Mouse (Mus musculus): Measurements from ENCODE around the gene Rbms3.

- TF ChIP-seq POLR2A (IDR thresholded peaks at IDR 0.05; ENCODE audit: insufficient read depth, low read depth, low read length) (no peak), CTCF (IDR thresholded peaks at IDR 0.05) (no peak)
These were observed 508.1 kb downstream of the Rbms3 start for GRCm38 (mm10) chr9:117121572-117121971.
